Mouse (Mus musculus): ENCODE measurements around the gene Mapk3.

DNA sequence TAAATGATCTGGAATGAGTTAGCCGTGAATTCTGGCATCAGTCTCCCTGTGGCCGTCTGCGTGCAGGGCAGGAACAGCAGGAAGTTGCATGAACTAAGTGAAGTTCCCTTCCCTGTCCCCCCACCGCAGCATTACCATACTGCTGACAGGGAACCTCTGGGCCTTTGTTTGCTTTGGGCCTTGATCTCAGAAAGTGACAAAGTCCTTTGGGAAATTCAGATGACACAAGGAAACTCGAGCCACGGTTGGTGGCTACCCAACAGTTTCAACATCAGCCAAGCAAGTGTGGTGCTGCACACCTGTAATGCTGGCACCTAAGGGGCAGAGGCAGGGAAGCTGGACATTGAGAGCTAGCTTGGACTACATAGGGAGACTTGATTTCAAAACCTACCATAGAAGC lies 12.6 kb upstream of the Mapk3 start:
- TF ChIP-seq CTCF (IDR thresholded peaks at IDR 0.05; ENCODE audit: control insufficient read depth, insufficient read depth, low read length) (no peak), POLR2A (IDR thresholded peaks at IDR 0.05; ENCODE audit: borderline replicate concordance, control insufficient read depth, low read depth, low read length) (no peak)

Measured in bone marrow, adult 2 months (tissue).